Mouse (Mus musculus) retina, postnatal 1 day (tissue): Measurements from ENCODE around the gene Tmem211.
A peak's percentile ranks its signal among the peaks of the same experiment; 100 is the strongest.

Source experiments
- DNase-seq: peaks from one replicate; pipeline ENCODE4 v3.0.0-alpha.2; 2012

The Tmem211 gene

GRCm38 (mm10) chr5:113214455-113214854 lies 12.3 kb upstream of the Tmem211 start:
- peak; percentile 35 for DNase-seq

- no peak for DNase-seq
Observed at GRCm38 (mm10) chr5:113215610-113216011, 11.1 kb upstream of the Tmem211 start.

GRCm38 (mm10) chr5:113216328-113216960 lies 10.3 kb upstream of the Tmem211 start:
- no peak for DNase-seq

GRCm38 (mm10) chr5:113217076-113217475 lies 9.6 kb upstream of the Tmem211 start:
- DNase-seq = no peak

GRCm38 (mm10) chr5:113218617-113219235 lies 8.0 kb upstream of the Tmem211 start:
- DNase-seq = no peak

- DNase-seq = no peak
Observed at GRCm38 (mm10) chr5:113219450-113219849, 7.3 kb upstream of the Tmem211 start.

GRCm38 (mm10) chr5:113219876-113220275 lies 6.8 kb upstream of the Tmem211 start:
- DNase-seq = no peak

GRCm38 (mm10) chr5:113220383-113221146 lies 6.1 kb upstream of the Tmem211 start:
- DNase-seq = no peak

- peak; percentile 80 for DNase-seq
Observed at GRCm38 (mm10) chr5:113221147-113221865, 5.4 kb upstream of the Tmem211 start, which contains the start of gene 2900026A02Rik. TSS of gene 2900026A02Rik (minus strand) at chr5:113221236.

- no peak for DNase-seq
Observed at GRCm38 (mm10) chr5:113223888-113224287, 2.8 kb upstream of the Tmem211 start.

GRCm38 (mm10) chr5:113225271-113225670 lies 1.4 kb upstream of the Tmem211 start:
- peak; percentile 52 for DNase-seq

GRCm38 (mm10) chr5:113225686-113226435 lies 848 bp upstream of the Tmem211 start:
- DNase-seq = peak; percentile 18

GRCm38 (mm10) chr5:113230196-113230595 lies 3.5 kb downstream of the Tmem211 start:
- DNase-seq = no peak

- DNase-seq = no peak
Observed at GRCm38 (mm10) chr5:113249263-113249930, 22.7 kb downstream of the Tmem211 start.

GRCm38 (mm10) chr5:113250806-113251205 lies 24.1 kb downstream of the Tmem211 start:
- DNase-seq = no peak

- DNase-seq = no peak
Observed at GRCm38 (mm10) chr5:113265637-113266036, 38.9 kb downstream of the Tmem211 start.

GRCm38 (mm10) chr5:113268246-113268645 lies 41.5 kb downstream of the Tmem211 start:
- DNase-seq = no peak

GRCm38 (mm10) chr5:113270043-113270442 lies 43.3 kb downstream of the Tmem211 start:
- no peak for DNase-seq

- peak; percentile 32 for DNase-seq
Observed at GRCm38 (mm10) chr5:113271207-113271811, 44.6 kb downstream of the Tmem211 start.

- no peak for DNase-seq
Observed at GRCm38 (mm10) chr5:113275839-113276238, 49.1 kb downstream of the Tmem211 start.

- DNase-seq = peak; percentile 91
Observed at GRCm38 (mm10) chr5:113280138-113280856, 53.6 kb downstream of the Tmem211 start.
